Mouse (Mus musculus): Measurements from ENCODE around the gene Rin2.

The Rin2 gene

DNA sequence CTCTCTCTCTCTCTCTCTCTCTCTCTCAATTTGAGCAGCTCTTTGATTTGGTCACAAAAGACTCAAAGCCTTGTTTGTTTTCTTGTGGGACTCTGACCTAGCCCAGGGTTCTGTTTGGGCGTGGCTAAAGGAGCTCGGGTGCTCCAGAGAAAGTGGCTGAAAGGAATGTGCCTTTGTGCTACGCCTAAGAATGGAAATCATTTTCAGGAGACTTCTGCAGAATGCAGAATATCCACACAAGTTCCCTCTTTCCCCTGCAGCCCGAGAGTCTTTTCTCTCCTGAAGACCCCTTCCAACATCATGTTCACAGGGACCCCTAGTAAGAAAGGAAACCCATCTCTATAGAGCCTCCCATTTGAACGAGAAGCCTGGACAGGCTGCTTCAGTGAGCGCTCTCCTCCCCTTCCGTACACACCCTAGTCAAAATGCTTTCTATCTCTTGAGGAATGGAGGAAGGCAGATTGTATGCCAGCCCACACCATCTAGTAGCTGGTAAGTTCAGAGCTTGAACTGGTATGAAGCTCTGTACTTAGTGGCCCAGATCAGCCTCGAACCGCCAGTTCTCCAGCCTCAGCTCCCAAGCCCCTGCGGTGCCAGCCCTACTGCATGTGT is 187.3 kb downstream of the Rin2 start:
- no peak for DNase-seq (ENCODE audit: low spot score in 2 of 2)

DNA sequence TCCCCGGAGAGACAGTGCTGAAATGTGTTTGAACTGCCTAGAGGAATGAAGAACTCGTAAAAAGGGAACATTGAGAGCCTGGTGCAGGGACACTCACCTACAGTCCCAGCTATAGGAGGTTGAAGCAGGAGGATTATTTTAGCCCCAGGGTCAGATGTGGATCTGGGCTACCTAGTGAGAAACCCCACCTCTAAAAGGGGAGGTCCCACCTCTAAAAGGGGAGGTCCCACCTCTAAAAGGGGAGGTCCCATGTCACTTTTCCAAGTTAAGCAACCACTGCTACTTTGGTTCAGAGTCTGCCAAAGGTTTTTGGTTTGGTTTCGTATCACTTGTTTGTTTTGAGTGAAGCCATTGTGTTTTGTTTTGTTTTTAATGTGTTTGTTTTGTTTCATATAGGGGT is 190.3 kb downstream of the Rin2 start:
- DNase-seq (ENCODE audit: low spot score in 2 of 2), result no peak

DNA sequence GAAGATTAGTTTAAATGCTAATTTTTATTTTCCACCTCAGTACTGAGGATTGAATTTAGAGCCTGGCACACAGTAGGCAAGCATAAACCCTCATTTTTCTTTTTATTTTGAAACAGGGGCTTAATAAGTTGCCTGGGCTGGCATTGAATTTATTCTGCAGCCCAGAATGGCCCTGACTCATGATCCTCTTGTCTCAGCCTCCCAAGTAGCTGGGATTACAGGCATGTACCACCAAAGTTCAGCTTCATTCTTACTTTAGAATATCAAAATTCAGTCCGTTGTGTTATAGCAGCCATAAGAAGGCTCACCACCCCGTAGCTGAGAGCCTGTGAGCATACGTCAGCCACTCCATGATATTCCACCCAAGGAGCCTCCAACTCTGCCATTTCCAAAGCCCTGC is 191.2 kb downstream of the Rin2 start:
- no peak for DNase-seq (ENCODE audit: low spot score in 2 of 2)

DNA sequence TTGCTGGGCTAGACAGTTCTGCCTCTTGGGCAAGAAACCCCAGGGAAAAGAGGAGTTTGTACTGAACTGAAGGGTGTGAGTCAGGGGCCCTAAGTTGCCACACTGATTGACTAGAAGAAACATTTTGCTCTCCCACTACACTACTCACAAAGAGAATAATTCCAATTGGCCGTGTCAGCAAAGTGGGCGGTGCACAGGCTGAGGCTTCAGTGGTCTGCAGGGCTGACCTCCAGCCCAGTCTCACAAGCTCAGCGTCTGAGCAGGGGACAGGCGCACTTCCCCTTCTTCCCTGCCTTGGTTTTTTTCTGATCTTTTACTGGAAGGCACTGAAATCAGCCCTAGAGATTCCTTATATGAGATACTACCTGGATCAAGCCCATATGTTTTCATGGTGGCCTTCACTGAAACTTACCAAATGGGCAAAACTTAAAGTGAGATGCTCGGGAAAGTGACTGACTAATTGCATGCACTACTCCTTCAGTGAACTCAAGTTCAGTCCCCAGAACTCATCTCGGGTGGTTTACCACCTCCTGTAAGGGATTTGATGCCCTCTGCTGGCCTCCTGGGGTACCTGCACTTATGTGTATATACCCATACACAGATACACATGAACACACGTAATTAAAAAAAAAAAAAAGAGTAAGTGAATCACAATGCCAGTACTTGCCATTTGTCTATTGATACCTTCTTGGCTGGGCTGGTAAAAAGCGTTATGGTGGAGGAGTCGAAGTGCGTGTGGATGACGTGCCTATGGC is 191.9 kb downstream of the Rin2 start:
- DNase-seq (ENCODE audit: low spot score in 2 of 2), result no peak

DNA sequence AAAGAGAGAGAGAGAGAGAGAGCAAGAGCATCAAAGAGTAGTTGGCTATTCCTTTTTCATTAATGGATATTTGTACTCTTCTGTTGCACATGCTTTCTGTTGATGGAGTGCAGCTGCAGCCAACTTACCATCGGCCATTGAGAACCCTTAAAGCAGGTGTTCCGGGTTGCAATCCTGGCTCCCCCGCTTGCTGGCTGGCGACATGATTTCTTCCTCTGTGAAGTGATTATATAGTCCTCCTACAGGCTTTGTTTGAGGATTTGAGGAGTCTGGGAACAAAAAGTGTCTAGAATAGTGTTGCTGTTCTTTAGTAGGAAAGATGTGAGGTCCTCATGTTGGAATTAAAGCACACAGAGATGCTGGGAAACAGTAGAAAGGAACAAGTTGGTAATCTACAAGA is 196.3 kb downstream of the Rin2 start:
- DNase-seq (ENCODE audit: low spot score in 2 of 2), result no peak

DNA sequence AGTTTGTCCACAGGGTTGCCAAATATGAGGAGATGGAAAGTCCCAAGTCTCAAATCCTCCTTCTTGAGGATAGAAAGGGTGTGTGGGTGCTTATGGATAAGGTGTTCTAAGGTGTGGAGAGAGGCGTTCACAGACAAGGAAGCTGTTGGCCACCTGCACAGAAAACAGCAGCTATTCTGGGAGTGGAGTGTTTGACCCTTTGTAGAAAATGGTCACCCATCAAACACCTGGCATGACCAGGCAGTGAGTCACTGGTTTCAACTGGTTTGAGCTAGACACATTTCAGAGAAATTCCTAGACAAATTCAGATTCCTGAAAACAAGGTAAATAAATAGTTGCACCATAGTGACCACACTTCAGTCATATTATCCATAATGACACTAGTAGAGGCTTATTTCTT is 197.1 kb downstream of the Rin2 start:
- no peak for DNase-seq (ENCODE audit: low spot score in 2 of 2)

DNA sequence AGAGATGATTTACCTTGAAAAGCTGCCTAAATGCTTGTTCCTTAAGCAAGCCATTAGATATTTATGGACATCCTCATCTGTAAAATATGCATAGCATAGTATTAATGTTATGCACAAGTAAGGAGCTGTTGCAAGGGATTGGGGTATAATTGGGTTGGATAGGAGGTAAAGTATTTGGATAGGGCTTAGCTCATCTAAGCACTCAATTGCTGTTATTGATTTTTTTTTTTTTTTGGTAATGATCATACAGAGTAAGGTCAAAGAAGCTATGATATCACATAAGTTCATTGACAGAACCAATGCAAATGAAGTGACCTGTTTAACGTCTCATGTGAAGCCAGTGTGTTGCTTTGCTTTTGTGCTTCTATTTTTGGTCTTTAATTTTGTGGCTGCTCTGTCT is 198.9 kb downstream of the Rin2 start:
- DNase-seq (ENCODE audit: low spot score in 2 of 2), result no peak

DNA sequence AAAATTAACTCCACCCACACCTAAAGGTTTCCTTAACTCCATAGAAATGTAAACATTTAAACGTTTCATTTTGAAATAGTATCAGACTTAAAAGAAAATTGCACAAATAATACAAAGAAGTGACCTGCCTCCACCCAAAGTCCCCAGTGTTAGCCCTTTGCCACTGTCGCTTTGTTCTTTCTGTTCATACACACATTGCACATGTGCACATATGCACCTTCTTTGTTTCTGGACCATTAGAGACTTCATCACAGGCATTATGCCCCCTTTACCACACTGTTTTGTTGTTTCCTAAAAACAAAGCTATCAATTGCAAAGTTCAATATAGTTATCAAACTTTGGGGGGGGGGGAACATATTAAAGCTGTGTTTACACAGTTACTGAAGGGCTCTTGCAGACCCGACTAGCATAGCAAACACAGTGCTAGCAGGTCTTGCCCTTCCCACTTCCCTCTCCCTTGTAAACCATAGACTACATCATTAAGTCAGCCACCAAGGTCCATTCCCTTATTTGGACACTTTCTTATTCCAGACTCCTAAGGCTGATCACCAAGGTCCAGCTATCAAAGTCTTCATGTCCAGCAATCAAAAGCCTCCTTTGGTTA is 200.0 kb downstream of the Rin2 start:
- no peak for DNase-seq (ENCODE audit: low spot score in 2 of 2)

DNA sequence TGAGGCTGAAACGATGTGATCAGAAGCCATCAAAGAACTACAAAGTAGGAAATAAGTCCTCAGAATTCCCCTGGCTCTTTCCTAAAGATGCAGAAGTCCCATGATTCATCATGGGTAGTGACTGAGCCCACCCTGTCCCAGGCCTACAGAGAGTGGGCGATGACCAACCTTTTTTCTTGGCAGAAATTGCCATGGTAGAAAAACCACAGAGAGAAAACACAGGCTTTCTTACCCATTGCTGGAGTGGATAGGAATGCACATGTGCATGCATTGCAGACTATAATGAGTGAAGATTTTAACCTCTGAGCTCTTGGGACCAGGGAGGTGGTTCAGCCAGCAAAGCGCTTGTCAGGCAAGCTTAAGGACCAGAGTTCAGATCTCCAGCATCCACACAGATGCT is 202.2 kb downstream of the Rin2 start:
- DNase-seq (ENCODE audit: low spot score in 2 of 2), result no peak

DNA sequence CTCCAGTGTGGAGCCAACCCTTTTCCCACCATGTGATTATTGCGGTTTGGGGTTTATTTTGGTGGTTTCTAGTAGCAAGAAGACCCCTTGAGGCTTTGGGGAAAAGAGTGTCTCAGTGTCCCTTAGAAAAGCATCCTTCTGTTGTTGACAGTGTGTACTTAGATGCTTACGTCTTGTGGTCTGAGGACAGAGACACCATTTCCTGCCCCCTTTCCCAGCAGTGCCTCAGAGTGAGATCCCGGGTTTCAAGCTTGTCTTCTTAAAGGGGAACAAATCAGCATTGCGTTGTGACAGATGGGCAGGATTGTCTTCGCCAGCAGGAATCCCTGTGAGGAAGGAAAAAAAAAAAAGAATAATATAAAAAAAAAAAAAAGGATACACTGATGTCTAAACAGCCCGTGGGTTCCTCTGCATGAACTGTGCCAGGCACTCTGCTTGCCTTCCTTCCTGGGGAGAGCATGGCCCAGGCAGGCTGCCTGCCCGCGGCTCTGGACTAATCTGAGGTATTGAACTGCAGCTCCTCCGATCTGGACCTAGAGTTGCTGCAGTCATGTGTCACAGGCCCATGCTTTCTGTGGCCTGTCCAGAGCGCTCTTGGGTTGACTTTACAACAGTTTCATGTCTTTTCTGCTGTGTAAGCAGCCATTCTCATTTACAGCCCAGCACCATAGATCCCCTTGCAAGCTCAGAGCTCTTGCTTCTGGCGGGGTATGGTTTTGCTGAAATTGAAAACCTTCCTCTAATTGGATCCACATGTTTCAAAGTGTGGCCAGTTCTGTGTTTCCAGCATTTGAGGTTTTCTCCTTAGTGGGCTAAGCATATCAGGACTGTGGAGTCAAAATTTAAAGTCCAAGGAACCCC is 206.1 kb downstream of the Rin2 start:
- DNase-seq (ENCODE audit: low spot score in 2 of 2), result no peak

DNA sequence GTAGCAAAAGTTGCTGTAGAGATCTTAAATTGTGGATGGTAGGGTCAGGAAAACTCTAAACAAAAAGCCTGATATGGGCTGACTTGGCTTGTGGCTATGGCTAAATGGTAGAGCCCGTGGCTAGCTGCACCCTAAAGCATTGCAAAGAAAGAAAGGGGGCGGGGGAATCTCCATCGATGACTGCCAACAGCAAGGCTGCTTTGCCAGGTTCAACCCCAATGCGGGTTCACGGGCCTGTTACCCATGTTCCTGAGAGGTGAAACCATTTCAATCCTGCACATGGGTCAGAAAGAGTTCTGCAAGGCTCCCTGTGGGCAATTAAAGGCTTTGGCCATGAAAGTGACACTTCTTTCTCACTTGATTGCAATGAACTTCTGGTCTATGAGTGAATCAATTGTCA is 206.9 kb downstream of the Rin2 start:
- DNase-seq (ENCODE audit: low spot score in 2 of 2), result no peak

DNA sequence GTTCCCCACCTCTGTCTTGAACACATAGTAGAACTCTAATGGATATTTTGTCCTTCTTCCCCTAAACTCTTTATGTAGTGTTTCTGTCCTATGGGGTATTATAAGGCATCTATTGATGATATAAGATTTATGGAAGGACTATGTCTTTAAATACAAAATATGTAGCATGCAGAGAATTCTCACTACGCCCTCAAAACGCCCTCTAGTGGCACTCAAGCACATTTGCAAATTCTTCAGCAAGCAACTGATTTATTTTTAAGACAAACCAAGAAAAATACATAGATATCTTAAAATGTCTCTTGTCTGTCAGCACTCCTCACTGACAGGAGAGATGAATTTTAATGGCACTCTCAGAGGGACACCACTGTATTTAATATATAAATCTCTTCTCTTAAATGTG is 207.4 kb downstream of the Rin2 start:
- DNase-seq (ENCODE audit: low spot score in 2 of 2), result no peak

DNA sequence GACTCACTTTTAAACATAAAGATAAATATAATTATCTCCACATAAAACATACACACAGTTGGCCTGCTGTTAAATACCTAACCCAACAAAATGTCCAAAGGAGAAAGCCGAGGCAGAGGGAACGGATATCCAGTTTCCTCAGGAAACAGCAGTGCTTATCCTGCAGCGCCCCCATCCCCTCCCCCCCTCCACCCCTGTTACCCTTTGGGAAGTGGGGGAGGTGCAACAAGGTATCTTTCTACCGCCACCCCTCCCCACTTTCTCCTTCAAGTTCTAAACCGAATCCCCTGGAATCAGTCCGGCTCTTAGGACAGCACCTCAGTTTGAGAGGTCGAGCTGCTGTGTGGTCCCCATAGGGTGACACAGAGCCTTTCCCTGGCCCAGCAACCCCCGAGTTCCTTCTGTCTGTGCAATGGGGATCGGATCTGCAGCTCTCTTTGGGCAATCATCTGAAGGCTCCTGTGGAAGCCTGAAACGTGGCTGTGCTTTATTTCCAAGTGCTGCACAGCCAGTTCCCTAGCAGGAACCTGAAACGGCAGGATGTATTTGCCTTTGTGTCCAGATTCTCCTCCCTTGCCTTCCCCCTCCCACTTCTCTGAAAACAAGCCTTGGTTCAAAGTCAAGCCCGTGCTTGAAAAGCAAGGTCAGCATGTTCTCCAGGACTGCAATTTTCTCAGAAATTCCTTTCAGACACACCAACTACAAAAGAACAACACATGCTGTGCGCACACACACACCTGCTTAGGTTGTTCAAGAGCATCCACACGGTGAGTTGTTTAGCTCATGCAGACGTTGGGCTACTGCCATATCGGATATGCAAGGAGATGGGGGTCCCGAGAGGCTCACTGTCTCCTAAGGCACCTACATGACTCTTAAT is 209.3 kb downstream of the Rin2 start:
- DNase-seq (ENCODE audit: low spot score in 2 of 2), result no peak

DNA sequence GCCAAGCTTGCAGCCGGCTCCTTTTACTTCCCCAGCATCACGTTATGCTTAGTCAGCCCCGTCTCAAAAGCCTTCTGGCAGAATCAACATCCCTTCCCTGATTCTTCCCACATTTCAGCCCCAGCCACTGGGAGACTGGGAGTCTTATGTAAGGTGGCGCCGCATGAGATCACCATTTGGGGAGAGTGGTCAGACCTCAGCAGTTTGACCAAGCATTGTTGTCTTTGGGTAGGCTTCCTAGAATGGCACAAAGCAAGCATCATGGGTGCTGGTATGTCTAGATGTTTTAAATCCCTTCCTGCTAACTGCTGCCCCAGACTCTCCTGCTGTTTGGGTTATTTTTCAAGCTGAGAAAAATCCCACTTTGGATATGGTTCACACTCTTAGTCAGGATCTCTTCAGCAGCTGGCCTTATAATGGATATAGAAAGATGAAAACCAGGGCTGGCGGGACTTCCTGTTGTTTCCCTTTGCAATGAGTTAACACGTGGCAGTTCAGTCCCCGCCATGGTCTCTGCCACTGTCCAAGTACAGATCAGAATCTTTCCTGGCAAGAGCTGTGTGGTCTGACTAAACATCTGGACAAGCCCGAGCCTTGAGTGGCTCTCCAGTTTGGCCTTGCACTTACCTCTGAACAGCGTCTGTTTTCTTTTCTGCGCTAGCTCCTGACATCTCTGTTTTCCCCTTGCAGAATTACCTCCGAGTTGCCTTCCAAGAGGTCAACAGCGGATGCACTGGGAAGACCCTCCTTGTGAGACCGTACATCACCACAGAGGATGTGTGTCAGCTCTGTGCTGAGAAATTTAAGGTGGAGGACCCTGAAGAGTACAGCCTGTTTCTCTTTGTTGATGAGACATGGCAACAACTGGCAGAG is 210.1 kb downstream of the Rin2 start:
- DNase-seq (ENCODE audit: low spot score in 2 of 2), result no peak

DNA sequence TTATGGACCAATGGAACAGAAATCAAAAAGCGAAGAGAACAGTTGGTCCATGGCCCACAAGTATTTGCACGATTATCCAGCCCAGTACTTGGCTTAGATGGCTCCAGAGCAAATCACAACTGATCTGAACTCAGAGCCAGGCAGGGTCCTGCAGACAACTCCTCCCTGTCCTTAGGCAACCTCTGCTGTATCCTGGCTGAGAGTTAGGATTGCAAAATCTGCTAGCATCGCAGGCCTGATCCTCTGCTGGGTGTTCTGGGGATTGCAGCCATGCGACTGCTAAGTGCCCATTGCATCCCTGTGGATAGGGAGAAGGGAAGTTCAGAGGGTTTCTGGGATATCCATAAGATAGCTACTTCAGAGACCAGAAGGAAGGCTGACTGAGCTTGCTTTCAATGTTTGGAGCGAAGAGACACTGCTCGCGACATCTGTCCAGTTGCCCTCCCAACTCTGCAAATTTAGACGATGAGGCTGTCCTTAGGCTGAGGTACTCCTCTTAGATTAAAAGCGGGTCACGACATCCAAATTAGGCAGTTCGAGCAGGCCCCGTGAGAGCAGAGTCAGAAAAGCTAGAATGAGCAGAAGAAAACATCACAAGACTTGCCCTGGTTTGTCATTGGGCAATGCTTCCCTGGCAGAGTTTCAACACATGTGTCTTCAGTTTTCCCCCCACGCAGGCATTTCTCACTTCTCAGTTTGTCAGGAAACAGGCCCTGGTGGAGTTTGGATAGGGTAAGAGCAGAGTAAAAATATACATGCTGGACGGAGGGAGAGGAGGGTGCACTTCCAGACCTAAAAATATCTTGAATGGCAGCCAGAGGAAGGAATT is 213.1 kb downstream of the Rin2 start:
- DNase-seq (ENCODE audit: low spot score in 2 of 2), result peak; percentile 35 to 79

DNA sequence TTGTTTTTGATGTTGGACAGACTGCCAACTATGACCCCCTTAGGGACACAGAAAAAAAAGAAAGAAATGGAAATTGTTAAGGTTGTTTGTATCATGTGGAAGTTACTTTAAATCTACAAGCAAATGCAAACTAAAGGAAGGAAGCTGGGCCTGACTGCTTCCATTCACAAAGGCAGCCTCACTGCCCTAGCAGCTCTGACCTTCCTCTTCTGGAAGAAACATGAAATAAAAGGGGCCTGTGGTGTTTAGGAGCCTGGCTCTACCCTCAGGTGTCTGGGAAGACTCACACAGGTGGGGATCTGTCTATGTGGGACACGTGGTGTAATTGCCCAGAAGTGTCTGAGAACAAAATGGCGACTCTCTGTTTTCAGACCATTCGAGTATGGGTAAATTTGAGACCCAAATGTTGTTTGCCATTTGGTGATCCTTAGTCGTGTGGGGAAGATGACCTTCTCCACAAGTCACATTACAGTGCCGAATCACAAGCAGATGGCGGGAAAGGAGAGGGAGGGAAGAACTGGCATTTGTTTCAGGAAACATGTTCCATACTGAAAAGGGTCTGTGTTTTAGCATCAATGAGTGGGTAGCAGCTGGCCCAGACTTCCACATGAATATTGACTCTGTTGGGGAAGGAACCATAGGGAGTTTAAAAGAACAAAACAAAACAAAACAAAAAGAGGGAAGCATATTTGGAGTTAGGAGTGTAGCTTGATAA is 213.9 kb downstream of the Rin2 start:
- no peak for DNase-seq (ENCODE audit: low spot score in 2 of 2)

DNA sequence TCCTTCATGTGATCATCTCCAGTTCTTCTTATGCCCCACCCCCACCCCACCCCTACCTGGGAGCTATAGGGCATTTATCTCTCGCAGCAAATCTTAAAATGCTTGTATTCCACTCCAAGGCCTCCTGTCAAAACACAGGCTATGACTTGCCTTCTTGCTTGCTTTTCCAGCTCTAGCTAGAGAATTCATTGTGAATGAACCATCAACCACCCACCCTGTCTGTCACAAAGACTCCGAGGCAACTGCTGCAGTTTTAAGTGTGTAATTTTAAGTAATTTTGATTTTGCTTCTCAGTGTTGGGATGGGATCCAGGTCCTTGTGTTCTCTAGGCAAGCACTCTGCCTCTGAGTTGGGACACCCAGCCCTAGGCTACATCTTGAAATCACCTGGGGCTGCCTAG is 215.6 kb downstream of the Rin2 start:
- no peak for DNase-seq (ENCODE audit: low spot score in 2 of 2)

DNA sequence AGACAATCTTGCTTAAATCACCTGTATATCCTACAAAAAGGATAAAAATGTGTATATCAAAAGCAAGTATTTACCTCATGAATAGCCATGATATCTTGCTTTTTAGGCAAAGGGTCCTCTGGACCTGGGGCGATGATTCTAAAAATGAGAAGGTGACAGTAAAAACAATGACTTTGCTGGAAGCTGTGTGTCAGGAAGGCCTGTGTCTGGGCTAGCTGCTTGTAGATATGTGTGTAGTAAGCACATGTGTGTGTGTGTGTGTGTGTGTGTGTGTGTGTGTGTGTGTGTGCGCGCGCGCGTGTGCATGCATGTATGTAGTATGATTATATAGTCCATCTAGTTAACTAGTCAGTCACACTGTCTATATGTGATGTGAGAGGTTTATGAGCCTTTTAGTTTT is 218.7 kb downstream of the Rin2 start:
- no peak for DNase-seq (ENCODE audit: low spot score in 2 of 2)

DNA sequence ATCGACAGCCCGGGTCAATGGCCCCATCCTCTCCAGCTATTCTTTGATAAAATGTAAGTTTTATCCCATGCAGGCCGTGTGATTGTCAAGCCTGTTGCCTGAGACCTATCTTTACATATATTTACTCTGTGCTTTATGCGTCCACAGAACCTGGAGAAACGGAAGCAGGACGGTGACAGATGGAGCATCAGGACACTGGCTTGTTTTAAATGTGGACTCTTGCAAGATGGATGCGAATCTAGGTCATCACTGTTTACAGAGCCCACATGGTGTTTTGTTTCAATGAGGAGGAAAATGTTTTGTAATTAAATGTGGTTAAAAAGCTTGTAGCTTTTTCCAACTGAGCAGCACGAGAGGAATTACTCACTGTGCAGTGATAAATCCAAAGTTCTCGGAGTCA is 223.1 kb downstream of the Rin2 start:
- no peak for DNase-seq (ENCODE audit: low spot score in 2 of 2)
